Mouse (Mus musculus) brain, embryonic 14.5 days (tissue): ENCODE measurements at regions not wholly inside any gene's neighbourhood (a gene's known extent, or its start where the extent isn't known, plus 50 kb on each side); places are given as distances from the start of the nearest gene placed in this dataset.

Source experiments
- CTCF ChIP-seq: fragments of 200-500 bp; IDR thresholded peaks from 2 replicates; pipeline ENCODE4 v1.5.1; 2012; ENCODE audit warnings: inconsistent platforms, mild to moderate bottlenecking, moderate library complexity, borderline replicate concordance; ENCODE audit not compliant: insufficient read depth, insufficient read length; ENCODE audit errors: extremely low read depth
- POLR2A ChIP-seq: fragments of 200-500 bp; IDR thresholded peaks from 2 replicates; pipeline ENCODE4 v1.6.1; 2012; ENCODE audit warnings: mild to moderate bottlenecking, inconsistent platforms, borderline replicate concordance; ENCODE audit not compliant: poor library complexity, insufficient read depth, insufficient read length, severe bottlenecking; ENCODE audit errors: extremely low read depth

- TF ChIP-seq CTCF (no peak), POLR2A (no peak)
Measured at GRCm38 (mm10) chr17:70920181-70920580, 66.8 kb upstream of the Tgif1 start.
